Mouse (Mus musculus) cerebellum, adult 9-11 months (tissue): Measurements from ENCODE around the gene 3830417A13Rik.

Source experiments
- DNase-seq: peaks from one replicate; pipeline ENCODE4 v3.0.0; 2022

3830417A13Rik gene

GRCm38 (mm10) chrX:64173248-64173647, at the start of gene 3830417A13Rik:
Gene 3830417A13Rik (plus strand): TSS chrX:64173548.
- no peak for DNase-seq

GRCm38 (mm10) chrX:64152098-64152497, 21.2 kb upstream of the 3830417A13Rik start, which contains the start of gene Gm6760:
Gene Gm6760 (minus strand): TSS chrX:64152198.
- DNase-seq = no peak

GRCm38 (mm10) chrX:64181246-64181645, 7.9 kb downstream of the 3830417A13Rik start:
- no peak for DNase-seq
